Mouse (Mus musculus): ENCODE results near the gene Ipcef1. TPM values are rescaled to one million over a fixed set of nuclear protein-coding genes. Genes with fewer than 3 reads are reported as not detected.
"Not testable (repeated sequence)": the region's sequence is repeated elsewhere in the genome, so short reads cannot be mapped to it uniquely, and the experiment has no call there.

Gene Ipcef1
- polyA plus RNA-seq, 1 experiment from 2014 or later, result 1.1 TPM

GRCm38 (mm10) chr10:7020551-7020950, 31.7 kb downstream of the Ipcef1 start:
- no peak for ATAC-seq (ENCODE audit: low FRiP score, low TSS enrichment)
- H3K27ac ChIP-seq (replicated peaks; ENCODE audit: low read depth, low read length), result no peak overlapping the region
- WGBS, result 90% methylated on average over 9 of the region's 9 CpGs
- H3K27me3 ChIP-seq (ENCODE audit: control insufficient read depth, insufficient read depth, low read length), result no peaks in the 10 kb centered on the region
- no peak for DNase-seq
- H3K4me1 ChIP-seq (ENCODE audit: control insufficient read depth, insufficient read depth, low read length), result no peaks in the 10 kb centered on the region
- H3K9ac ChIP-seq (replicated peaks; ENCODE audit: low read length), result no peak overlapping the region
- no peaks in the 10 kb centered on the region for H3K9me3 ChIP-seq (ENCODE audit: control insufficient read depth, low read length)
- no peaks in the 10 kb centered on the region for H3K36me3 ChIP-seq (ENCODE audit: control insufficient read depth, insufficient read depth, low read length)
- H3K4me2 ChIP-seq (ENCODE audit: low read length), result no peak overlapping the region
- H3K4me3 ChIP-seq (replicated peaks; ENCODE audit: low read depth, low read length), result no peak overlapping the region

GRCm38 (mm10) chr10:7019781-7020386, 32.4 kb downstream of the Ipcef1 start:
- WGBS, result 87% methylated on average over 7 of the region's 7 CpGs
- Histone ChIP-seq H3K4me3 (replicated peaks; ENCODE audit: low read depth, low read length) (no peak overlapping the region), H3K9ac (replicated peaks; ENCODE audit: low read length) (no peak overlapping the region), H3K36me3 (ENCODE audit: control insufficient read depth, insufficient read depth, low read length) (no peaks in the 10 kb centered on the region), H3K27ac (replicated peaks; ENCODE audit: low read depth, low read length) (no peak overlapping the region), H3K4me2 (ENCODE audit: low read length) (no peak overlapping the region), H3K4me1 (ENCODE audit: control insufficient read depth, insufficient read depth, low read length) (no peaks in the 10 kb centered on the region), H3K9me3 (ENCODE audit: control insufficient read depth, low read length) (no peaks in the 10 kb centered on the region), H3K27me3 (ENCODE audit: control insufficient read depth, insufficient read depth, low read length) (no peaks in the 10 kb centered on the region)
- ATAC-seq (ENCODE audit: low FRiP score, low TSS enrichment), result no peak
- no peak for DNase-seq

GRCm38 (mm10) chr10:7015199-7015598, 37.1 kb downstream of the Ipcef1 start:
- Histone ChIP-seq H3K27me3 (ENCODE audit: control insufficient read depth, insufficient read depth, low read length) (no peaks in the 10 kb centered on the region), H3K4me1 (ENCODE audit: control insufficient read depth, insufficient read depth, low read length) (no peaks in the 10 kb centered on the region), H3K4me2 (ENCODE audit: low read length) (no peak overlapping the region), H3K4me3 (replicated peaks; ENCODE audit: low read depth, low read length) (no peak overlapping the region), H3K36me3 (ENCODE audit: control insufficient read depth, insufficient read depth, low read length) (no peaks in the 10 kb centered on the region), H3K9ac (replicated peaks; ENCODE audit: low read length) (no peak overlapping the region), H3K9me3 (ENCODE audit: control insufficient read depth, low read length) (no peaks in the 10 kb centered on the region), H3K27ac (replicated peaks; ENCODE audit: low read depth, low read length) (no peak overlapping the region)
- WGBS, result 63% methylated on average over 1 of the region's 1 CpGs
- no peak for DNase-seq
- no peak for ATAC-seq (ENCODE audit: low FRiP score, low TSS enrichment)

GRCm38 (mm10) chr10:7010543-7010942, 41.7 kb downstream of the Ipcef1 start:
- Histone ChIP-seq H3K9me3 (ENCODE audit: control insufficient read depth, low read length) (no peaks in the 10 kb centered on the region), H3K36me3 (ENCODE audit: control insufficient read depth, insufficient read depth, low read length) (no peaks in the 10 kb centered on the region), H3K4me2 (ENCODE audit: low read length) (no peak overlapping the region), H3K4me1 (ENCODE audit: control insufficient read depth, insufficient read depth, low read length) (no peaks in the 10 kb centered on the region), H3K27me3 (ENCODE audit: control insufficient read depth, insufficient read depth, low read length) (no peaks in the 10 kb centered on the region), H3K9ac (replicated peaks; ENCODE audit: low read length) (no peak overlapping the region), H3K27ac (replicated peaks; ENCODE audit: low read depth, low read length) (no peak overlapping the region), H3K4me3 (replicated peaks; ENCODE audit: low read depth, low read length) (no peak overlapping the region)
- DNase-seq (no peak), ATAC-seq (ENCODE audit: low FRiP score, low TSS enrichment) (no peak)
- 87% methylated on average over 8 of the region's 8 CpGs for WGBS

GRCm38 (mm10) chr10:7004980-7005538, 47.2 kb downstream of the Ipcef1 start:
- H3K36me3 ChIP-seq (ENCODE audit: control insufficient read depth, insufficient read depth, low read length), result no peaks in the 10 kb centered on the region
- ATAC-seq (ENCODE audit: low FRiP score, low TSS enrichment) (no peak), DNase-seq (no peak)
- no peaks in the 10 kb centered on the region for H3K27me3 ChIP-seq (ENCODE audit: control insufficient read depth, insufficient read depth, low read length)
- WGBS, result 59% methylated on average over 5 of the region's 5 CpGs
- no peak overlapping the region for H3K4me3 ChIP-seq (replicated peaks; ENCODE audit: low read depth, low read length)
- H3K27ac ChIP-seq (replicated peaks; ENCODE audit: low read depth, low read length), result no peak overlapping the region
- no peak overlapping the region for H3K4me2 ChIP-seq (ENCODE audit: low read length)
- no peaks in the 10 kb centered on the region for H3K4me1 ChIP-seq (ENCODE audit: control insufficient read depth, insufficient read depth, low read length)
- H3K9ac ChIP-seq (replicated peaks; ENCODE audit: low read length), result no peak overlapping the region
- H3K9me3 ChIP-seq (ENCODE audit: control insufficient read depth, low read length), result no peaks in the 10 kb centered on the region

GRCm38 (mm10) chr10:7003898-7004297, 48.4 kb downstream of the Ipcef1 start:
- H3K9me3 ChIP-seq (ENCODE audit: control insufficient read depth, low read length); H3K9ac ChIP-seq (replicated peaks; ENCODE audit: low read length); H3K4me2 ChIP-seq (ENCODE audit: low read length); DNase-seq; H3K36me3 ChIP-seq (ENCODE audit: control insufficient read depth, insufficient read depth, low read length); H3K4me1 ChIP-seq (ENCODE audit: control insufficient read depth, insufficient read depth, low read length); H3K4me3 ChIP-seq (replicated peaks; ENCODE audit: low read depth, low read length); ATAC-seq (ENCODE audit: low FRiP score, low TSS enrichment); H3K27me3 ChIP-seq (ENCODE audit: control insufficient read depth, insufficient read depth, low read length); H3K27ac ChIP-seq (replicated peaks; ENCODE audit: low read depth, low read length): not testable (repeated sequence)

GRCm38 (mm10) chr10:6999355-6999754, 52.9 kb downstream of the Ipcef1 start:
- Histone ChIP-seq H3K27me3 (ENCODE audit: control insufficient read depth, insufficient read depth, low read length) (no peaks in the 10 kb centered on the region), H3K4me3 (replicated peaks; ENCODE audit: low read depth, low read length) (no peak overlapping the region), H3K4me2 (ENCODE audit: low read length) (no peak overlapping the region), H3K9ac (replicated peaks; ENCODE audit: low read length) (no peak overlapping the region), H3K4me1 (ENCODE audit: control insufficient read depth, insufficient read depth, low read length) (no peaks in the 10 kb centered on the region), H3K36me3 (ENCODE audit: control insufficient read depth, insufficient read depth, low read length) (no peaks in the 10 kb centered on the region), H3K9me3 (ENCODE audit: control insufficient read depth, low read length) (no peaks in the 10 kb centered on the region), H3K27ac (replicated peaks; ENCODE audit: low read depth, low read length) (no peak overlapping the region)
- DNase-seq (no peak), ATAC-seq (ENCODE audit: low FRiP score, low TSS enrichment) (no peak)
- 75% methylated on average over 3 of the region's 3 CpGs for WGBS

- H3K4me2 ChIP-seq (ENCODE audit: low read length), result no peak overlapping the region
- no peak overlapping the region for H3K9ac ChIP-seq (replicated peaks; ENCODE audit: low read length)
- H3K36me3 ChIP-seq (ENCODE audit: control insufficient read depth, insufficient read depth, low read length), result no peaks in the 10 kb centered on the region
- no peaks in the 10 kb centered on the region for H3K4me1 ChIP-seq (ENCODE audit: control insufficient read depth, insufficient read depth, low read length)
- no peaks in the 10 kb centered on the region for H3K9me3 ChIP-seq (ENCODE audit: control insufficient read depth, low read length)
- no peak overlapping the region for H3K4me3 ChIP-seq (replicated peaks; ENCODE audit: low read depth, low read length)
- 88% methylated on average over 4 of the region's 4 CpGs for WGBS
- DNase-seq (no peak), ATAC-seq (ENCODE audit: low FRiP score, low TSS enrichment) (no peak)
- no peak overlapping the region for H3K27ac ChIP-seq (replicated peaks; ENCODE audit: low read depth, low read length)
- no peaks in the 10 kb centered on the region for H3K27me3 ChIP-seq (ENCODE audit: control insufficient read depth, insufficient read depth, low read length)
These were observed 53.6 kb downstream of the Ipcef1 start for GRCm38 (mm10) chr10:6998576-6999250.

- ATAC-seq (ENCODE audit: low FRiP score, low TSS enrichment) (no peak), DNase-seq (no peak)
- 81% methylated on average over 3 of the region's 3 CpGs for WGBS
- Histone ChIP-seq H3K4me2 (ENCODE audit: low read length) (no peak overlapping the region), H3K9me3 (ENCODE audit: control insufficient read depth, low read length) (no peaks in the 10 kb centered on the region), H3K27me3 (ENCODE audit: control insufficient read depth, insufficient read depth, low read length) (no peaks in the 10 kb centered on the region), H3K4me1 (ENCODE audit: control insufficient read depth, insufficient read depth, low read length) (no peaks in the 10 kb centered on the region), H3K4me3 (replicated peaks; ENCODE audit: low read depth, low read length) (no peak overlapping the region), H3K36me3 (ENCODE audit: control insufficient read depth, insufficient read depth, low read length) (no peaks in the 10 kb centered on the region), H3K9ac (replicated peaks; ENCODE audit: low read length) (no peak overlapping the region), H3K27ac (replicated peaks; ENCODE audit: low read depth, low read length) (no peak overlapping the region)
These were observed 55.4 kb downstream of the Ipcef1 start for GRCm38 (mm10) chr10:6996895-6997294.

Data from midbrain, embryonic 14.5 days (tissue).